Mouse (Mus musculus): ENCODE data around the gene Nipa1. TPM values are rescaled to one million over a fixed set of nuclear protein-coding genes. Genes with fewer than 3 reads are reported as not detected.

Gene Nipa1
- polyA plus RNA-seq, 1 experiment from 2014 or later = 15.6 TPM

Other genes starting within 250 kb of the Nipa1 start
- gene Tubgcp5, start 225.8 kb downstream of the Nipa1 start, polyA plus RNA-seq (2015; fragmentation: Nextera tagmentation; extraction: Ambion mirVana) = 7.9 and 10.9 TPM in 2 replicates
- 18.8 and 21.3 TPM in 2 replicates for gene Cyfip1, start 178.2 kb downstream of the Nipa1 start, polyA plus RNA-seq (2015; fragmentation: Nextera tagmentation; extraction: Ambion mirVana)
- gene Nipa2, start 57.5 kb downstream of the Nipa1 start, polyA plus RNA-seq (2015; fragmentation: Nextera tagmentation; extraction: Ambion mirVana) = 24.9 and 29.3 TPM in 2 replicates
- 15.6 and 15.7 TPM in 2 replicates for gene Herc2, start 30.2 kb upstream of the Nipa1 start, polyA plus RNA-seq (2015; fragmentation: Nextera tagmentation; extraction: Ambion mirVana)
- not detected in 2 replicates for gene Oca2, start 219.8 kb upstream of the Nipa1 start, polyA plus RNA-seq (2015; fragmentation: Nextera tagmentation; extraction: Ambion mirVana)

Data from liver, embryonic 13.5 days (tissue).